Mouse (Mus musculus) midbrain, embryonic 11.5 days (tissue): ENCODE data around the gene Skap1. TPM values are rescaled to one million over a fixed set of nuclear protein-coding genes. Genes with fewer than 3 reads are reported as not detected.
"Not testable (repeated sequence)": the region's sequence is repeated elsewhere in the genome, so short reads cannot be mapped to it uniquely, and the experiment has no call there.

Experiments used
- ATAC-seq: fragments of 200-750 bp; cut with Nextera tagmentation; 2 replicates; pipeline ENCODE4 v1.8.0; 2017; ENCODE audit warnings: moderate TSS enrichment, moderate library complexity; ENCODE audit not compliant: low FRiP score
- DNase-seq: peaks from one replicate; pipeline ENCODE4 v3.0.0; 2015; ENCODE audit warnings: low spot score; ENCODE audit errors: missing footprints
- H3K27ac ChIP-seq: fragments of 300-500 bp; sonication (generic); 2 replicates; pipeline ENCODE4 v1.5.1; 2014; ENCODE audit warnings: low read depth, low read length
- H3K27me3 ChIP-seq: fragments of 300-500 bp; sonication (generic); 2 replicates; pipeline ENCODE4 v1.6.1; 2014; ENCODE audit warnings: mild to moderate bottlenecking, low read length, moderate library complexity, mixed read lengths; ENCODE audit not compliant: control insufficient read depth, insufficient read depth
- H3K36me3 ChIP-seq: fragments of 300-500 bp; sonication (generic); 2 replicates; pipeline ENCODE4 v1.6.1; 2014; ENCODE audit warnings: mild to moderate bottlenecking, low read length, moderate library complexity, mixed read lengths; ENCODE audit not compliant: control insufficient read depth, insufficient read depth
- H3K4me1 ChIP-seq: fragments of 300-500 bp; sonication (generic); 2 replicates; pipeline ENCODE4 v1.6.1; 2014; ENCODE audit warnings: low read length; ENCODE audit not compliant: control insufficient read depth, insufficient read depth
- H3K4me2 ChIP-seq: fragments of 300-500 bp; sonication (generic); 2 replicates; pipeline ENCODE4 v1.6.1; 2014; ENCODE audit warnings: mild to moderate bottlenecking, moderate library complexity
- H3K4me3 ChIP-seq: fragments of 300-500 bp; sonication (generic); 2 replicates; pipeline ENCODE4 v1.5.1; 2014; ENCODE audit warnings: low read depth, low read length
- H3K9ac ChIP-seq: fragments of 300-500 bp; sonication (generic); 2 replicates; pipeline ENCODE4 v1.6.1; 2014; ENCODE audit warnings: low read length
- H3K9me3 ChIP-seq: fragments of 300-500 bp; sonication (generic); 2 replicates; pipeline ENCODE4 v1.6.1; 2016; ENCODE audit warnings: low read length; ENCODE audit not compliant: control insufficient read depth
- WGBS: fragments of 180-500 bp; shearing (Covaris S2); extraction: QIAGEN DNeasy Blood & Tissue Kit; methylation state at CpG from one replicate; pipeline ENCODE4 v1.1.7; 2014; 5-methylcytosine and 5-hydroxymethylcytosine counted together
- polyA plus RNA-seq: library from polyadenylated mRNA; unstranded; fragments of >200 nt; fragmentation: Nextera tagmentation; extraction: Ambion mirVana; gene quantifications from 2 replicates; pipeline ENCODE4 v1.2.1, GENCODE M21; 2014

Skap1 gene
- polyA plus RNA-seq, 1 experiment from 2014 or later: 1.3 TPM

- ATAC-seq (no peak), DNase-seq (peak; percentile 86)
- no peak overlapping the region for H3K4me2 ChIP-seq
- H3K36me3 ChIP-seq: no peaks in the 10 kb centered on the region
- H3K27me3 ChIP-seq: no peaks in the 10 kb centered on the region
- H3K9me3 ChIP-seq: no peaks in the 10 kb centered on the region
- H3K27ac ChIP-seq: no peak overlapping the region
- H3K4me3 ChIP-seq: no peak overlapping the region
- H3K4me1 ChIP-seq: peaks cover 12% of the 10 kb centered on the region
- no peak overlapping the region for H3K9ac ChIP-seq
- WGBS: 85% methylated on average over 4 of the region's 4 CpGs
Observed at GRCm38 (mm10) chr11:96697467-96697866, 233.1 kb downstream of the Skap1 start.

- Histone ChIP-seq H3K27me3 (no peaks in the 10 kb centered on the region), H3K9me3 (no peaks in the 10 kb centered on the region), H3K9ac (no peak overlapping the region), H3K36me3 (no peaks in the 10 kb centered on the region), H3K4me2 (no peak overlapping the region), H3K27ac (no peak overlapping the region), H3K4me3 (no peak overlapping the region), H3K4me1 (no peaks in the 10 kb centered on the region)
- DNase-seq (no peak), ATAC-seq (no peak)
- WGBS: 82% methylated on average over 8 of the region's 8 CpGs
Observed at GRCm38 (mm10) chr11:96703813-96704212, 239.4 kb downstream of the Skap1 start.

- H3K4me2 ChIP-seq: no peak overlapping the region
- H3K27me3 ChIP-seq: no peaks in the 10 kb centered on the region
- H3K9ac ChIP-seq: no peak overlapping the region
- ATAC-seq (no peak), DNase-seq (no peak)
- H3K4me3 ChIP-seq: no peak overlapping the region
- H3K4me1 ChIP-seq: no peaks in the 10 kb centered on the region; the same call in 1 of the 2 replicates
- 74% methylated on average over 5 of the region's 5 CpGs for WGBS
- H3K36me3 ChIP-seq: no peaks in the 10 kb centered on the region
- no peak overlapping the region for H3K27ac ChIP-seq
- no peaks in the 10 kb centered on the region for H3K9me3 ChIP-seq
Observed at GRCm38 (mm10) chr11:96711268-96711667, 246.9 kb downstream of the Skap1 start.

- no peak for ATAC-seq
- Histone ChIP-seq H3K4me1 (no peaks in the 10 kb centered on the region; the same call in 1 of the 2 replicates), H3K27me3 (no peaks in the 10 kb centered on the region), H3K4me2 (no peak overlapping the region), H3K4me3 (no peak overlapping the region), H3K9ac (no peak overlapping the region), H3K36me3 (no peaks in the 10 kb centered on the region), H3K9me3 (no peaks in the 10 kb centered on the region), H3K27ac (no peak overlapping the region)
- WGBS: 94% methylated on average over 7 of the region's 7 CpGs
- DNase-seq: no peak
Observed at GRCm38 (mm10) chr11:96711670-96712069, 247.3 kb downstream of the Skap1 start.

GRCm38 (mm10) chr11:96713210-96714005 is 249.0 kb downstream of the Skap1 start:
- Histone ChIP-seq H3K4me2 (no peak overlapping the region), H3K36me3 (no peaks in the 10 kb centered on the region), H3K4me3 (no peak overlapping the region), H3K27me3 (no peaks in the 10 kb centered on the region), H3K4me1 (no peaks in the 10 kb centered on the region; the same call in 1 of the 2 replicates), H3K27ac (no peak overlapping the region), H3K9me3 (no peaks in the 10 kb centered on the region), H3K9ac (no peak overlapping the region)
- no peak for DNase-seq
- no peak for ATAC-seq
- WGBS: 57% methylated on average over 18 of the region's 18 CpGs

GRCm38 (mm10) chr11:96714011-96714410 is 249.6 kb downstream of the Skap1 start:
- H3K9me3 ChIP-seq: no peaks in the 10 kb centered on the region
- DNase-seq (no peak), ATAC-seq (no peak)
- H3K36me3 ChIP-seq: no peaks in the 10 kb centered on the region
- no peak overlapping the region for H3K27ac ChIP-seq
- no peaks in the 10 kb centered on the region for H3K27me3 ChIP-seq
- no peak overlapping the region for H3K9ac ChIP-seq
- no peaks in the 10 kb centered on the region; the same call in 1 of the 2 replicates for H3K4me1 ChIP-seq
- no peak overlapping the region for H3K4me2 ChIP-seq
- WGBS: 72% methylated on average over 7 of the region's 7 CpGs
- H3K4me3 ChIP-seq: no peak overlapping the region

GRCm38 (mm10) chr11:96715168-96715567 is 250.8 kb downstream of the Skap1 start:
- WGBS: 96% methylated on average over 3 of the region's 5 CpGs
- not testable (repeated sequence) for H3K4me2 ChIP-seq, ATAC-seq

GRCm38 (mm10) chr11:96718609-96719008 is 254.2 kb downstream of the Skap1 start:
- H3K27me3 ChIP-seq: no peaks in the 10 kb centered on the region
- no peaks in the 10 kb centered on the region for H3K9me3 ChIP-seq
- DNase-seq: no peak
- H3K4me3 ChIP-seq: no peak overlapping the region
- 76% methylated on average over 7 of the region's 7 CpGs for WGBS
- H3K36me3 ChIP-seq: no peaks in the 10 kb centered on the region
- no peak overlapping the region for H3K27ac ChIP-seq
- no peaks in the 10 kb centered on the region; the same call in 1 of the 2 replicates for H3K4me1 ChIP-seq
- no peak overlapping the region for H3K9ac ChIP-seq
- no peak for ATAC-seq
- no peak overlapping the region for H3K4me2 ChIP-seq

More at GRCm38 (mm10) chr11:96715168-96715567, 250.8 kb downstream of the Skap1 start:
- H3K4me3 ChIP-seq, H3K27ac ChIP-seq, H3K9me3 ChIP-seq, DNase-seq, H3K27me3 ChIP-seq, H3K4me1 ChIP-seq, H3K9ac ChIP-seq, H3K36me3 ChIP-seq: not testable (repeated sequence)

GRCm38 (mm10) chr11:96725833-96726232 is 261.4 kb downstream of the Skap1 start:
- Histone ChIP-seq H3K36me3 (no peaks in the 10 kb centered on the region), H3K27ac (no peak overlapping the region)
- ATAC-seq: no peak

More at GRCm38 (mm10) chr11:96725833-96726232, 261.4 kb downstream of the Skap1 start:
- Histone ChIP-seq H3K9me3 (no peaks in the 10 kb centered on the region), H3K9ac (no peak overlapping the region), H3K4me3 (no peak overlapping the region), H3K4me1 (peaks cover 14% of the 10 kb centered on the region), H3K27me3 (no peaks in the 10 kb centered on the region), H3K4me2 (no peak overlapping the region)
- 86% methylated on average over 1 of the region's 1 CpGs for WGBS
- DNase-seq: no peak
